Mouse (Mus musculus): ENCODE results near the gene Samd4. TPM values are rescaled to one million over a fixed set of nuclear protein-coding genes. Genes with fewer than 3 reads are reported as not detected.
"Not testable (repeated sequence)": the region's sequence is repeated elsewhere in the genome, so short reads cannot be mapped to it uniquely, and the experiment has no call there.

Samd4 gene
- polyA plus RNA-seq, 1 experiment = 0.02 TPM

- H3K9me3 ChIP-seq = no peaks in the 10 kb centered on the region
- H3K4me3 ChIP-seq (replicated peaks) = no peak overlapping the region
- no peaks in the 10 kb centered on the region for H3K36me3 ChIP-seq (replicated peaks; ENCODE audit: low read length)
- H3K4me1 ChIP-seq = peaks cover 22% of the 10 kb centered on the region
- H3K27me3 ChIP-seq (replicated peaks) = peaks cover 24% of the 10 kb centered on the region
- no peak for TF ChIP-seq GATA1 (IDR thresholded peaks at IDR 0.05; ENCODE audit: borderline replicate concordance, low read length)
- no peak for TF ChIP-seq FLI1 (IDR thresholded peaks at IDR 0.05; ENCODE audit: low read length)
These were observed 222.5 kb downstream of the Samd4 start for GRCm38 (mm10) chr14:47105174-47105557.

- H3K4me3 ChIP-seq (replicated peaks) = no peak overlapping the region
- H3K27me3 ChIP-seq (replicated peaks) = peaks cover 25% of the 10 kb centered on the region
- no peak for TF ChIP-seq FLI1 (IDR thresholded peaks at IDR 0.05; ENCODE audit: low read length)
- no peak for TF ChIP-seq GATA1 (IDR thresholded peaks at IDR 0.05; ENCODE audit: borderline replicate concordance, low read length)
- no peaks in the 10 kb centered on the region for H3K36me3 ChIP-seq (replicated peaks; ENCODE audit: low read length)
- H3K9me3 ChIP-seq = no peaks in the 10 kb centered on the region
- peaks cover 22% of the 10 kb centered on the region for H3K4me1 ChIP-seq
These were observed 223.1 kb downstream of the Samd4 start for GRCm38 (mm10) chr14:47105755-47106154.

DNA sequence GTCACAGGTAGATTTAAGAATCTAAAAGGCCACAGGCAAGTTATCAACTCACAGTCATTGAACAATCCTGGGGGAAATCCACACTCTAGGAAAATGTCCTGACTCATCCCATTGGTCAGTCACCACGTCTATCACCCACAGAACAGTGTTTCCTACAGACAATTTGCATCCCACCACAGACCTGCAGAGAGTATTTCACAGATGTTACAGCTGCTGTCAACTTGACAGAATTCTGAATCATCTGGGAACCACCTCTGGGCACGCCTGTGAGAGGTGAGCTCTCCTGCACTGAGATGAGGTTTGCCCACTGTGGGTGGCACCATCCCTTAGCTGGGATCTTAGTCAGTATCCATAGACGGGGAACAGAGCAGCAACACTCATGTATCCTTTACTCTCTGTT, 224.8 kb downstream of the Samd4 start:
- no peak overlapping the region for H3K4me3 ChIP-seq (replicated peaks)
- TF ChIP-seq GATA1 (IDR thresholded peaks at IDR 0.05; ENCODE audit: borderline replicate concordance, low read length) (no peak), FLI1 (IDR thresholded peaks at IDR 0.05; ENCODE audit: low read length) (no peak)
- no peaks in the 10 kb centered on the region for H3K9me3 ChIP-seq
- H3K27me3 ChIP-seq (replicated peaks) = peaks cover 31% of the 10 kb centered on the region
- H3K36me3 ChIP-seq (replicated peaks; ENCODE audit: low read length) = no peaks in the 10 kb centered on the region
- peaks cover 33% of the 10 kb centered on the region for H3K4me1 ChIP-seq

DNA sequence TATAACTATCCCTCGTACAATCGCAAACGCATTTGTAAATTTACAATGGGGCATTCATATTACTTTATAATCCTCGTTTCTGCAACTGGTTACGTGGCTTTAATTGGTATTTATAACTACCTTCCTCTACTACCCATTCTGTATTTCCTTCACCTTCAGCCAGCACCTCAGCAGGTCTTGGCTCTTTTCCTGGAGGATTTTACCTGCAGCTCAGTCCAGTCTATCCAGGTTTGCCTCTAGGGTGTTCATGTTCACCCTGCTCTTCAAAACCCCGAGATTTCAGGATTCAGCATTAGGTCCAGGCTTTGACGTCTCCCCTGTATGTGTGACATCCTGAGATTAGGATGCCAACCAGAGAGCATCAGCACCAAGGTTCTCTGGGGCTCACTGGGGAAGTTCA, 227.7 kb downstream of the Samd4 start:
- peaks cover 12% of the 10 kb centered on the region for H3K9me3 ChIP-seq
- H3K27me3 ChIP-seq (replicated peaks) = peaks cover 38% of the 10 kb centered on the region
- H3K4me3 ChIP-seq (replicated peaks); H3K36me3 ChIP-seq (replicated peaks; ENCODE audit: low read length): not testable (repeated sequence)
- H3K4me1 ChIP-seq = peaks cover 29% of the 10 kb centered on the region

- Histone ChIP-seq H3K36me3 (replicated peaks; ENCODE audit: low read length) (no peaks in the 10 kb centered on the region), H3K9me3 (peaks cover 12% of the 10 kb centered on the region), H3K4me1 (peaks cover 34% of the 10 kb centered on the region), H3K27me3 (replicated peaks) (peaks cover 37% of the 10 kb centered on the region), H3K4me3 (replicated peaks) (no peak overlapping the region)
- TF ChIP-seq FLI1 (IDR thresholded peaks at IDR 0.05; ENCODE audit: low read length) (no peak), GATA1 (IDR thresholded peaks at IDR 0.05; ENCODE audit: borderline replicate concordance, low read length) (no peak)
These were observed 228.7 kb downstream of the Samd4 start for GRCm38 (mm10) chr14:47111341-47111740.

GRCm38 (mm10) chr14:47115154-47115553, 232.5 kb downstream of the Samd4 start:
- Histone ChIP-seq H3K27me3 (replicated peaks) (peaks cover 43% of the 10 kb centered on the region), H3K4me1 (peaks cover 22% of the 10 kb centered on the region), H3K36me3 (replicated peaks; ENCODE audit: low read length) (no peaks in the 10 kb centered on the region), H3K9me3 (peaks cover 12% of the 10 kb centered on the region), H3K4me3 (replicated peaks) (no peak overlapping the region)
- TF ChIP-seq FLI1 (IDR thresholded peaks at IDR 0.05; ENCODE audit: low read length) (no peak), GATA1 (IDR thresholded peaks at IDR 0.05; ENCODE audit: borderline replicate concordance, low read length) (no peak)

GRCm38 (mm10) chr14:47116062-47116762, 233.6 kb downstream of the Samd4 start:
- peaks cover 35% of the 10 kb centered on the region for H3K27me3 ChIP-seq (replicated peaks)
- H3K9me3 ChIP-seq = peaks cover 12% of the 10 kb centered on the region
- H3K4me3 ChIP-seq (replicated peaks) = no peak overlapping the region
- H3K36me3 ChIP-seq (replicated peaks; ENCODE audit: low read length) = no peaks in the 10 kb centered on the region
- no peak for TF ChIP-seq FLI1 (IDR thresholded peaks at IDR 0.05; ENCODE audit: low read length)
- no peak for TF ChIP-seq GATA1 (IDR thresholded peaks at IDR 0.05; ENCODE audit: borderline replicate concordance, low read length)
- H3K4me1 ChIP-seq = peaks cover 20% of the 10 kb centered on the region

GRCm38 (mm10) chr14:47117522-47117921, 234.9 kb downstream of the Samd4 start:
- H3K4me3 ChIP-seq (replicated peaks) = no peak overlapping the region
- peaks cover 12% of the 10 kb centered on the region for H3K9me3 ChIP-seq
- H3K36me3 ChIP-seq (replicated peaks; ENCODE audit: low read length) = no peaks in the 10 kb centered on the region
- TF ChIP-seq FLI1 (IDR thresholded peaks at IDR 0.05; ENCODE audit: low read length) (no peak), GATA1 (IDR thresholded peaks at IDR 0.05; ENCODE audit: borderline replicate concordance, low read length) (no peak)
- H3K27me3 ChIP-seq (replicated peaks) = peaks cover 31% of the 10 kb centered on the region
- H3K4me1 ChIP-seq = peaks cover 11% of the 10 kb centered on the region

GRCm38 (mm10) chr14:47127987-47128386, 245.3 kb downstream of the Samd4 start:
- Histone ChIP-seq H3K27me3 (replicated peaks) (peaks cover 23% of the 10 kb centered on the region), H3K4me1 (peaks cover 8% of the 10 kb centered on the region), H3K9me3 (peaks cover 4% of the 10 kb centered on the region; the same call in 1 of the 2 replicates), H3K4me3 (replicated peaks) (no peak overlapping the region), H3K36me3 (replicated peaks; ENCODE audit: low read length) (no peaks in the 10 kb centered on the region)
- TF ChIP-seq FLI1 (IDR thresholded peaks at IDR 0.05; ENCODE audit: low read length) (no peak), GATA1 (IDR thresholded peaks at IDR 0.05; ENCODE audit: borderline replicate concordance, low read length) (no peak)

DNA sequence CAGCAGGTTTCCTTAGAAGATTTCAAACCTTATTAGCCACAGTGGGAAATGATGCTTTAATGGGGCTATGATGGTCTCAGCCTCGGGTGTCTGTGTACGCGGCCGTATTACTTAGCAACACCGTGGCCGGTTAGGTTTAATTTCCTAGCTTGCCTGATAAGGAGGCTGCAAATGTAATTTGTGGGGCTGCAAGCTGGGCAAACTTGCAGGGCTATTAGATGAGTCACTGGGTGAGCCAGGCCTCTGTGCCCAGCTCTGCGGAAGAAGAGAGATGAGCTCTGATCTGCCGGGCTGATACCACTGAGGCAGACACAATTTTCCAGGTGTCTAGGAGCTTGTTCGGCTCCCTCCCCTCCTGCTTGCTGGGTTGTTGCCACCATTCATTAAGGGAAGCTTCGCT, 251.3 kb downstream of the Samd4 start:
- H3K36me3 ChIP-seq (replicated peaks; ENCODE audit: low read length) = no peaks in the 10 kb centered on the region
- no peaks in the 10 kb centered on the region for H3K9me3 ChIP-seq
- TF ChIP-seq FLI1 (IDR thresholded peaks at IDR 0.05; ENCODE audit: low read length) (no peak), GATA1 (IDR thresholded peaks at IDR 0.05; ENCODE audit: borderline replicate concordance, low read length) (no peak)

More for the DNA sequence above, 251.3 kb downstream of the Samd4 start:
- H3K4me1 ChIP-seq = peaks cover 3% of the 10 kb centered on the region
- no peak overlapping the region for H3K4me3 ChIP-seq (replicated peaks)
- H3K27me3 ChIP-seq (replicated peaks) = peaks cover 18% of the 10 kb centered on the region

Measured in megakaryocyte, embryonic 14.5 days (primary cell).